Mouse (Mus musculus) skeletal muscle tissue, adult 2 months (tissue): ENCODE data around the gene Sc5d.
A peak's percentile ranks its signal among the peaks of the same experiment; 100 is the strongest.

Source experiments
- DNase-seq: peaks from one replicate; pipeline ENCODE4 v3.0.0-alpha.2; 2012; ENCODE audit warnings: low read depth, low spot score

Gene Sc5d

GRCm38 (mm10) chr9:42260481-42260880 is 3.6 kb downstream of the Sc5d start:
- DNase-seq: no peak

GRCm38 (mm10) chr9:42249112-42249511 is 14.9 kb downstream of the Sc5d start:
- no peak for DNase-seq

GRCm38 (mm10) chr9:42246688-42247087 is 17.4 kb downstream of the Sc5d start:
- no peak for DNase-seq

GRCm38 (mm10) chr9:42244173-42244572 is 19.9 kb downstream of the Sc5d start:
- DNase-seq: no peak

- DNase-seq: no peak
Measured at GRCm38 (mm10) chr9:42241021-42241420, 23.0 kb downstream of the Sc5d start.

- DNase-seq: no peak
Measured at GRCm38 (mm10) chr9:42240583-42240992, 23.5 kb downstream of the Sc5d start.

GRCm38 (mm10) chr9:42238827-42239226 is 25.2 kb downstream of the Sc5d start:
- DNase-seq: no peak

- DNase-seq: no peak
Measured at GRCm38 (mm10) chr9:42231116-42231515, 32.9 kb downstream of the Sc5d start.

- no peak for DNase-seq
Measured at GRCm38 (mm10) chr9:42230333-42230732, 33.7 kb downstream of the Sc5d start.

- no peak for DNase-seq
Measured at GRCm38 (mm10) chr9:42229465-42230110, 34.5 kb downstream of the Sc5d start.

- DNase-seq: no peak
Measured at GRCm38 (mm10) chr9:42227804-42228203, 36.3 kb downstream of the Sc5d start.

- DNase-seq: peak; percentile 14
Measured at GRCm38 (mm10) chr9:42219001-42219660, 44.9 kb downstream of the Sc5d start.

GRCm38 (mm10) chr9:42217685-42218084 is 46.4 kb downstream of the Sc5d start:
- DNase-seq: peak; percentile 87

- DNase-seq: no peak
Measured at GRCm38 (mm10) chr9:42214116-42214515, 49.9 kb downstream of the Sc5d start.

- DNase-seq: peak; percentile 21
Measured at GRCm38 (mm10) chr9:42213142-42213541, 50.9 kb downstream of the Sc5d start.

- no peak for DNase-seq
Measured at GRCm38 (mm10) chr9:42209666-42210065, 54.4 kb downstream of the Sc5d start.

- peak; percentile 21 for DNase-seq
Measured at GRCm38 (mm10) chr9:42208463-42208862, 55.6 kb downstream of the Sc5d start.

GRCm38 (mm10) chr9:42206750-42207149 is 57.3 kb downstream of the Sc5d start:
- no peak for DNase-seq

GRCm38 (mm10) chr9:42202271-42202670 is 61.8 kb downstream of the Sc5d start:
- no peak for DNase-seq
